Comparison of ENCODE assay signal across 9 mouse cellular contexts in the genomic region with DNA sequence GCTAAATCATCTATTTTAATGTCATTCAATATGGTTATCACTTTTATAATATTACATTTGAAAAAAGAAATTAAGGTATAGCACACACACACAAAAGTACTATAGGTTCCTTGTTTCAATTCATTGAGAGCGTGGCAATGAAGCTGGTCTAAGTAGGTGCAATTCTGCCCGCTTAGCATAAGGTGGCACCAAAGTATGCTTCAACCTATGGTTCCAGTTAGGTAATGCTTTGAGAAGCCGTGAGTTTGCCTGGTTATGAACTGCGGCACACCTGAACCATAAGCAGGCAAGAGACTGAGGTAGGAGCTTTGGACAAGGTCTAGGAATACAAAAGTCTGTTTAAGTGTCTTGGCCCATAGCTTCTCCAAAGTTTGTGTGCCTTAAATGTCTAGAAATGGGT.
A peak's percentile ranks its signal among the peaks of the same experiment; 100 is the strongest.
DNase-seq lines count a peak whose midpoint lies in the region; ATAC-seq lines count a peak whose summit lies in the region.
"Had no signal": no experiment of that assay in that cellular context is flagged by ENCODE, and none has a peak within 500 bp of the region (broad histone marks: within the 10 kb centered on the region; RNA-seq: fewer than 3 reads in every experiment).

No protein-coding gene starts in this region.

- no peak overlapping the region for H3K4me2 ChIP-seq in hindbrain, embryonic 15.5 days
- no peak overlapping the region for H3K4me2 ChIP-seq in neural tube, embryonic 14.5 days (ENCODE audit: low read depth, low read length)
- H3K4me2 ChIP-seq: liver, embryonic 13.5 days had no signal

- DNase-seq in heart, adult 18-20 months: peak; percentile 2 to 22
- DNase-seq in heart, embryonic 10.5 days (ENCODE audit: low spot score): no peak
- peak; percentile 24 for DNase-seq in cerebellum, adult 8-10 months
- DNase-seq in left cerebral cortex, postnatal 25 days (ENCODE audit: low spot score in 2 of 2): peak; percentile 24 to 63
- DNase-seq: liver, embryonic 13.5 days had no signal

- H3K36me3 ChIP-seq in heart, embryonic 10.5 days: no peaks in the 10 kb centered on the region
- no peaks in the 10 kb centered on the region for H3K36me3 ChIP-seq in hindbrain, embryonic 15.5 days
- no peaks in the 10 kb centered on the region for H3K36me3 ChIP-seq in neural tube, embryonic 14.5 days (ENCODE audit: control insufficient read depth, insufficient read depth, low read length)
- H3K36me3 ChIP-seq: liver, embryonic 13.5 days had no signal

- no peak overlapping the region for H3K27ac ChIP-seq in heart, embryonic 10.5 days
- no peak overlapping the region for H3K27ac ChIP-seq in hindbrain, embryonic 15.5 days (replicated peaks)
- H3K27ac ChIP-seq in neural tube, embryonic 14.5 days (ENCODE audit: low read depth, low read length): no peak overlapping the region
- H3K27ac ChIP-seq: liver, embryonic 13.5 days had no signal

- no peaks in the 10 kb centered on the region for H3K9me3 ChIP-seq in heart, embryonic 10.5 days
- H3K9me3 ChIP-seq in hindbrain, embryonic 15.5 days: no peaks in the 10 kb centered on the region
- no peaks in the 10 kb centered on the region for H3K9me3 ChIP-seq in neural tube, embryonic 14.5 days (ENCODE audit: control insufficient read depth, low read length)
- H3K9me3 ChIP-seq: liver, embryonic 13.5 days had no signal

- peak; percentile 75 for ATAC-seq in CD4-positive, CD25-positive, alpha-beta regulatory T cell, adult 4 months
- peak; percentile 93 for ATAC-seq in hindbrain, embryonic 15.5 days (ENCODE audit: low FRiP score, low read depth)
- ATAC-seq in neural tube, embryonic 14.5 days (ENCODE audit: low read depth): peak; percentile 90
- ATAC-seq in erythroblast, adult 5-6 weeks (replicated peaks; ENCODE audit: low FRiP score, poor library complexity, severe bottlenecking): no peak

- H3K27me3 ChIP-seq in heart, embryonic 10.5 days (ENCODE audit: insufficient read depth, poor library complexity, severe bottlenecking): no peaks in the 10 kb centered on the region
- H3K27me3 ChIP-seq in hindbrain, embryonic 15.5 days: no peaks in the 10 kb centered on the region
- no peaks in the 10 kb centered on the region for H3K27me3 ChIP-seq in neural tube, embryonic 14.5 days (ENCODE audit: control insufficient read depth, insufficient read depth, low read length)
- H3K27me3 ChIP-seq: liver, embryonic 13.5 days had no signal

- H3K4me1 ChIP-seq in heart, embryonic 10.5 days: no peaks in the 10 kb centered on the region
- H3K4me1 ChIP-seq in hindbrain, embryonic 15.5 days (replicated peaks): no peaks in the 10 kb centered on the region
- H3K4me1 ChIP-seq in neural tube, embryonic 14.5 days (ENCODE audit: control insufficient read depth, insufficient read depth, low read length): no peaks in the 10 kb centered on the region
- H3K4me1 ChIP-seq: liver, embryonic 13.5 days had no signal

- intact Hi-C loops in left cerebral cortex, postnatal 25 days (cut with DNase I): loop anchor here (2.0 kb wide), 2 partner anchors 284 to 372 kb away; no protein-coding TSS in a partner anchor

- no peak overlapping the region for H3K4me3 ChIP-seq in heart, embryonic 10.5 days
- H3K4me3 ChIP-seq in hindbrain, embryonic 15.5 days: no peak overlapping the region
- no peak overlapping the region for H3K4me3 ChIP-seq in neural tube, embryonic 14.5 days (ENCODE audit: low read depth, low read length)
- H3K4me3 ChIP-seq: liver, embryonic 13.5 days had no signal

- 22% methylated on average over 4 of the region's 4 CpGs for WGBS in heart, embryonic 10.5 days
- WGBS in hindbrain, embryonic 15.5 days: 26% methylated on average over 4 of the region's 4 CpGs
- WGBS in neural tube, embryonic 14.5 days: 21% methylated on average over 4 of the region's 4 CpGs

- no peak overlapping the region for H3K9ac ChIP-seq in hindbrain, embryonic 15.5 days
- H3K9ac ChIP-seq in neural tube, embryonic 14.5 days (replicated peaks; ENCODE audit: low read depth, low read length): no peak overlapping the region
- H3K9ac ChIP-seq: liver, embryonic 13.5 days had no signal
